Mouse (Mus musculus): ENCODE measurements around the gene Clock.

Gene Clock

GRCm38 (mm10) chr5:76304452-76305341 lies at the start of gene Clock:
TSS of gene Clock (minus strand) at chr5:76304792.
- DNase-seq = peak; percentile 93

GRCm38 (mm10) chr5:76351953-76352611 lies 47.5 kb upstream of the Clock start:
- DNase-seq = no peak

- DNase-seq = no peak
Measured at GRCm38 (mm10) chr5:76351537-76351936, 46.9 kb upstream of the Clock start.

DNA sequence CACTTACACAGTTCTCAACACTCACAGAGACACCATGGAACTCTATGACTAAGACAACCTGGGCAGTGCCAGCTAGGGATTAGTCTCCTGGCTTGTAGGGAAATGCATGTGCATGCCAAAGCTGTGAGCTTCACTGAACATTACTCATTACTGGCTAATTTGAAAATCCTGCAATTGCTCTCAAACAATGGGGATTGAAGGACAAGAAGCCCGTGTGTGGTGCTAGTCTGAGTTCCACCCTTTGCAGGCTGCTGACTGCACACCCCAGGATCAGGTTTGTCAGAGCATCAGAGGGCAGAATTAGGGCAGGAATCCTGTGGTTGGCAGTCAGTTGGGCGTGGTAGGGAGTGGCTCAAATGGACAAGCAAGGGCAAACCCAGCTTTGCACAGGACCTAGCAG lies 41.5 kb upstream of the Clock start:
- DNase-seq = no peak

DNA sequence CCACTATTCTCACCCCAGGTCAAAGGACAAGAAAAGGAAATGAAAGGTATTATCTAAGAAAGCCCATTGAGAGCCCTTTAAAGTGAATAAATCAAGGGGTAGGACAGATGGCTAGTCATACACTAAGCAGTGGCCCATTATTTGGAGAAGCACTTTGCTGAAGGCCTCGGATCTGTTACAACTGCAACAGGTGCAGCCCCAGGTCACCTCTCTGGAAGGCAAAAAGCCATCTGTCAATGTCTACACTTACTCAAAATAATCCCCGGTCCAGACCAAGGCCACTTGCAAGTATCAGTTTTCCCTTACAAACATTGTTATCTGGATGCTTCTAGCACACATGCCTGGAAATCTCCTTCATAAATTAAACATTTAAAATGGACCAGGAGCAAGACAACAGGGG lies 36.3 kb upstream of the Clock start:
- no peak for DNase-seq

GRCm38 (mm10) chr5:76337100-76337499 lies 32.5 kb upstream of the Clock start:
- DNase-seq = no peak

GRCm38 (mm10) chr5:76333833-76334232 lies 29.2 kb upstream of the Clock start:
- DNase-seq = no peak

DNA sequence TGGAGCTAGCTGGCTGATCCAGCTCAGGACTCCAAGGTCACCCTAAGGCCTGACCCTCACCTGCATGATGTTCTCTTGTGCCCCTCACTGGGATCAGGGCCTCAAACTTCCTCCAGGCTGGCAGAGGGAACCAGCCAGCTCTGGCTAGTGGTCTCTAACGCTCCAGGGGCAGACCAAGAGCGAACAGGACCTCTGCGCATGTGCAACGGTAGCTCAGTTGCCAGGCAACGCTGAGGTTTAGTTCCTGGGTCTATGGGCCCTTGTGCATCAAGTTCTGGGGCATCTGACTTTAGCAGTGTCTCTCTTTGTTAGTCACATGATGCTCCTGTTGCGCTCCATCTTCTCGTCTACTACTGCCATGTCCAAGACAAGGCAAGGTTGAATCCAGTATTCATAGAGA lies 26.4 kb upstream of the Clock start, which contains the start of gene Pdcl2:
Gene Pdcl2 (minus strand): TSS at position 204 of the 400 bp plus-strand sequence.
- no peak for DNase-seq

DNA sequence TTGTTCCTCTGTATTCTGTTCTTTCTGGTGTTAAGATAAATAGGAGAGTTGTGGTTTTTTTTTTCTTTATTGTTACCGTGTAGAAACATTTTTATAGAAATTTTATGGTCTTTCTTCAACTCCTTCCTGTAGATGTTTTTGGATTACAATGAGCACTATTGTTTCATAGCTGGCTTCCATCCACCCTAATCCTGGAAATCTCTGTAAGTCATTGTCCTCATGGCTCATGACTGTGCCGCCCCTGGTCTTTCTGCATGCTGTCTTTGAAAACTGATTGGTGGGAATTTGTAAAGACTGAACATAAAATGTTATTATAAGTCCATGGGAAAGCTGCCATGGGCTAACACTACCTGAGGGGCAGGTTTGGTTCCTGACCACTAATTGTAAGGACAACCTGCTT lies 22.7 kb upstream of the Clock start:
- no peak for DNase-seq

GRCm38 (mm10) chr5:76325113-76325512 lies 20.5 kb upstream of the Clock start:
- DNase-seq = no peak

DNA sequence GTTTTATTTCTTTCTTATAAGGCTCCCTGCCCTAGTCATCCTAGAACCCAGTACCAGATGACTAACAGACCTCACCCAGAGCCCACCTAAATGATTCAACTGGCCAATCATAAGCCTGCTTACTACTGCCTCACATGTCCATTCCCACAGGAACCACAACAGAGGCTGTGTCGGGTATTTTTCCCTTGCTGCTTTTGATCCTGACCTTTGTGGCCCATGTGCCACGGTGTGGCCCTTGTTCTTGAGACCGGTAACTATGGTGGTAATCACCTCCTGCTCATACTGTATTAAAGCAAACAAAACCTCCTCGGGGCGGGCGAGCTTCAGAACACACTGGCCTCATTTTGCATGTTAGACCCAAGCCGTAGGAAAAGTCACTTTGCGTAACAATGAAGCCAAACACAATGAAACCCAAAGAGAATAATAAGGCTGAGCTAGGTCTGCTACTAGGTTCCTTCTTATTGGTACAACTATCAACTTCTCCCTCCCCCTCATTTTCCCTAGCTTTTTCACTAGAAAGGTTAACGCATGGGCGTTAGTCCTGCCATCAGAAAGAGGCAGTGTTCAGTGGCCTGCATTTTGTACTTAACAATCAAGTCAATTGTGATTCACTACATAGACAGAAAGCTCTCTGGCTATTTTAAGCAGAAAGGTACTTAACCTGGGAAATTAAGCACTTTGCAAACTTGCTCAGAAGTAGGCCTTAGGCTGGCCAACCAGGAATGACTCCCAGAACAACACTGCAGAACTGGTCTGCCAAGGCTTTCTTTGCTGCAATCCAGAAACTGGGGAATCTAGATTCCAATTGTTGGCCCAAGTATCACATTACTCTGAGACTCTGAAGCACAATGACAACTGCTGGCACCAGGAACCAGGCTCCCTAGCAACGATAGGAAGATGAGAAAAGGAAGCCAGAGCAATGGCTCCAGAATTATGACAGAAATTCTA lies 16.9 kb upstream of the Clock start:
- DNase-seq = no peak

DNA sequence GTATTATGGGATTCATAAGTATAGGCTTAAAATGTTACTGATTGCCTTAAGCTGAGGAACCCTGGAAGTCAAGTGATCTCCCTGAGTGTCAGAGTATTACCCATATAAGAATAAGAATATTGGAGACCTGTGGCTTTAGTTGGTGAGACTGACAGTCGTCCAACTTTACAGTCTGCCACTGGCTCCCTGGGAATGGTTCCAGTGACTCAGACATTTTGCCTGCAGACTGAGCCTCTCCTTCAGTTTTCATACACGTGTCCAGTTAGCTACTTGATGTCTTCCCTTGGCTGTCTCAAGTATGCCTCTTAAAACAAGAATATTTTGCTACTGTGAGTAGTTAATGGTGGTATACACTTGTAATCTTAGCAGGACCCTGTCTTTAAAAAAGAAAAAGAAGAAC lies 3.6 kb upstream of the Clock start:
- no peak for DNase-seq

DNA sequence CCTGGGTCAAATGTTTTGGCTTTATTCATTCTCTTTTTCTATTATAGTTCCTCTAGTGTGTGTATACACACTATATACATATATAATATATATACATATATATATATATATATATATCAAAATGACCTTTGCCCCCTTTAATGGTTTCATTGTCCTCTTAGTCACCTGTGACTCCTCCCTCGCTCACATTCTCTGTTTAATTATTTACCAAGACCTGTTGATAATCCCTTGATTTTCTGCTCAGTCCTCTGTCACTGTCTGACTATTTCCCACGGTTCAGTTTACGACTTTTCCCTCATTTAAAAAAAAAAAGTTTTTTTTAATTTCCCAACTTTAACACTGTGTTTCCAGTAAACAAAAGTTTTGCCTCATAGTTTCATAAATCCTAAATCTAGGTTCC lies 1.7 kb upstream of the Clock start:
- no peak for DNase-seq

- no peak for DNase-seq
Measured at GRCm38 (mm10) chr5:76305616-76306015, 1.0 kb upstream of the Clock start.

- peak; percentile 72 for DNase-seq
Measured at GRCm38 (mm10) chr5:76303745-76304451, 694 bp downstream of the Clock start.

DNA sequence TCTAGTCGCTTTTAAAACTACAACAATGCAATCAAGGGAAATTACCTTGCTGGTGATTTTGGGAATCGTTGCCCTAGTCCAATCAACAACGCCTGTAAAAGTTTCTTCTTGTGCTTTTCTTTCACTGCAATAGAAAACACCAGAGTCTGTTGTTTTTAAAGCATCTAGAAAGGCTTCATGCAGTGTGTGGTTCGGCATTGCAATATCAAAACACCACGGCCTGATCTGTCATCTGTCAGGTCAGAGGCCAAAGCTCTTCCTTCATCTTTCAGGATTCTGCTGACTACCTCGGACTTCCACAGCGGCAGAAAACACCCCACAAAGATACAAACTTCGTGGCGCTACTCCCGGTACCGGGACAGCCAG lies 1.2 kb downstream of the Clock start:
- no peak for DNase-seq

DNA sequence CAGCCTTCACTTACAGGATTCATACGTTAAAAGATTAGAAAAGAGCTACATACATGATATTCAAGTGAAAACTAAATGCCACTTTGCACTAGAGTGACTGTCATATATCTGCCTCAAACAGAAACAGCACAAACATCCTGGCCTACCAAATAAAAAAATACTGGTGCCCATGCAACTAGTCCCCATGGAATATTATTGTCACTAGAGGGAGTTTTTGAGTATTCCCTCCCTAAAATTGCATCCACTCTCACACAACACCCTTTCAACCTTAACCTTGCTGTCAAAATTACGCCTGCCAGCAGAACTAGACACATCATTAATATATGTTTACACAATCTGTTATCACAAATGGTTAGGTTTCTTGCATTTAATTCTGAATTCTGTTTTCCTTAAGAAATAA lies 2.6 kb downstream of the Clock start:
- DNase-seq = no peak

GRCm38 (mm10) chr5:76289234-76289691 lies 15.3 kb downstream of the Clock start:
- no peak for DNase-seq

GRCm38 (mm10) chr5:76288256-76288655 lies 16.3 kb downstream of the Clock start:
- no peak for DNase-seq

- DNase-seq = no peak
Measured at GRCm38 (mm10) chr5:76287062-76287461, 17.5 kb downstream of the Clock start.

- no peak for DNase-seq
Measured at GRCm38 (mm10) chr5:76285699-76286098, 18.9 kb downstream of the Clock start.

- DNase-seq = no peak
Measured at GRCm38 (mm10) chr5:76283890-76284289, 20.7 kb downstream of the Clock start.
